9 mouse cellular contexts compared by ENCODE assay signal in genomic region chr5:67608674-67609519, GRCm38 (mm10). TPM values are rescaled to one million over a fixed set of nuclear protein-coding genes. Genes with fewer than 3 reads are reported as not detected.
DNase-seq lines count a peak whose midpoint lies in the region; ATAC-seq lines count a peak whose summit lies in the region.
"Had no signal": no experiment of that assay in that cellular context is flagged by ENCODE, and none has a peak within 500 bp of the region (broad histone marks: within the 10 kb centered on the region; RNA-seq: fewer than 3 reads in every experiment).

No protein-coding gene starts in this region.

- peak overlapping the region; percentile 72 for H3K9ac ChIP-seq in heart, embryonic 16.5 days (ENCODE audit: low read length)
- peak overlapping the region; percentile 47 for H3K9ac ChIP-seq in hindbrain, embryonic 14.5 days
- H3K9ac ChIP-seq in midbrain, embryonic 13.5 days (replicated peaks), result peak overlapping the region; percentile 67

- no peaks in the 10 kb centered on the region for H3K9me3 ChIP-seq in heart, embryonic 16.5 days (replicated peaks; ENCODE audit: control insufficient read depth, low read length)
- no peaks in the 10 kb centered on the region for H3K9me3 ChIP-seq in hindbrain, embryonic 14.5 days (ENCODE audit: control insufficient read depth, low read length)
- H3K9me3 ChIP-seq in midbrain, embryonic 13.5 days, result no peaks in the 10 kb centered on the region

- DNase-seq in heart, postnatal 10 days, result no peak
- peak; percentile 59 for DNase-seq in embryo, embryonic 10 days (ENCODE audit: low spot score)
- DNase-seq in hindbrain, embryonic 14.5 days (ENCODE audit: low spot score), result no peak
- DNase-seq in layer of hippocampus, adult 8-10 months (ENCODE audit: low spot score in 2 of 2), result no peak
- no peak for DNase-seq in thymus, postnatal 36 days
- no peak for DNase-seq in spleen, postnatal 14 days (ENCODE audit: low spot score in 2 of 2)

- H3K27me3 ChIP-seq in heart, embryonic 16.5 days (ENCODE audit: control insufficient read depth, insufficient read depth, low read length), result peaks cover 51% of the 10 kb centered on the region
- H3K27me3 ChIP-seq in hindbrain, embryonic 14.5 days (ENCODE audit: control insufficient read depth, insufficient read depth, low read length), result peaks cover 62% of the 10 kb centered on the region
- H3K27me3 ChIP-seq in midbrain, embryonic 13.5 days, result peaks cover 91% of the 10 kb centered on the region
- H3K27me3 ChIP-seq: CH12.LX had no signal

- ATAC-seq in heart, embryonic 16.5 days (replicated peaks; ENCODE audit: extremely low read depth, insufficient read depth, low FRiP score), result no peak
- ATAC-seq in hindbrain, embryonic 14.5 days (ENCODE audit: low FRiP score), result no peak; the same call in none of the 2 replicates
- ATAC-seq in midbrain, embryonic 13.5 days, result no peak

- 9% methylated on average over 31 of the region's 31 CpGs for WGBS in heart, embryonic 16.5 days
- WGBS in hindbrain, embryonic 14.5 days, result 3% methylated on average over 31 of the region's 31 CpGs
- WGBS in midbrain, embryonic 13.5 days, result 2% methylated on average over 31 of the region's 31 CpGs

- H3K4me1 ChIP-seq in heart, embryonic 16.5 days (ENCODE audit: control insufficient read depth, insufficient read depth, low read length), result no peaks in the 10 kb centered on the region
- peaks cover 23% of the 10 kb centered on the region for H3K4me1 ChIP-seq in hindbrain, embryonic 14.5 days (replicated peaks; ENCODE audit: control insufficient read depth, insufficient read depth, low read length)
- H3K4me1 ChIP-seq in midbrain, embryonic 13.5 days (replicated peaks), result peaks cover 22% of the 10 kb centered on the region

- H3K27ac ChIP-seq in heart, embryonic 16.5 days (ENCODE audit: low read length), result no peak overlapping the region
- no peak overlapping the region for H3K27ac ChIP-seq in hindbrain, embryonic 14.5 days
- H3K27ac ChIP-seq in midbrain, embryonic 13.5 days, result no peak overlapping the region

- H3K36me3 ChIP-seq in heart, embryonic 16.5 days (ENCODE audit: control insufficient read depth, insufficient read depth), result no peaks in the 10 kb centered on the region
- H3K36me3 ChIP-seq in hindbrain, embryonic 14.5 days (replicated peaks; ENCODE audit: control insufficient read depth, insufficient read depth), result no peaks in the 10 kb centered on the region
- no peaks in the 10 kb centered on the region for H3K36me3 ChIP-seq in midbrain, embryonic 13.5 days

- intact Hi-C loops in heart, postnatal 10 days (cut with DNase I), result no loop called here

- H3K4me3 ChIP-seq in heart, embryonic 16.5 days (ENCODE audit: low read length), result peak overlapping the region; percentile 66
- peak overlapping the region; percentile 42 for H3K4me3 ChIP-seq in hindbrain, embryonic 14.5 days (replicated peaks; ENCODE audit: low read length)
- peak overlapping the region; percentile 53 for H3K4me3 ChIP-seq in midbrain, embryonic 13.5 days (replicated peaks)

- peak overlapping the region; percentile 97 for H3K4me2 ChIP-seq in heart, embryonic 16.5 days (ENCODE audit: low read depth, low read length)
- peak overlapping the region; percentile 91 for H3K4me2 ChIP-seq in hindbrain, embryonic 14.5 days (replicated peaks)
- H3K4me2 ChIP-seq in midbrain, embryonic 13.5 days (replicated peaks), result peak overlapping the region; percentile 72

RNA-seq across cellular contexts. Expression of gene Shisa3, which starts 1.2 kb away (rescaled TPM):
- polyA plus RNA-seq in heart, embryonic 16.5 days (2015; fragmentation: Nextera tagmentation; extraction: Ambion mirVana), result 1.8 and 2.3 TPM in 2 replicates
- under 1 TPM; 0.60 to 0.62 TPM for total RNA-seq in heart, postnatal 10 days (2021)
- 1.4 and 2.4 TPM in 2 replicates for polyA plus RNA-seq in hindbrain, embryonic 14.5 days (2014; fragmentation: Nextera tagmentation; extraction: Ambion mirVana)
- 17.2 and 17.6 TPM in 2 replicates for polyA plus RNA-seq in midbrain, embryonic 13.5 days (2015; fragmentation: Nextera tagmentation; extraction: Ambion mirVana)
- total RNA-seq in layer of hippocampus, adult 8-10 months (2022), result 1 to 10 TPM in 2 of 4 experiments, under 1 TPM in 2; 0.70 to 1.2 (median 0.94) TPM
- total RNA-seq: CH12.LX had no signal
